Mouse (Mus musculus) lung, postnatal 0 days (tissue): ENCODE results near the gene Ttc39b.

Source experiments
- CTCF ChIP-seq: IDR thresholded peaks from 2 replicates; pipeline ENCODE4 v1.5.1; 2016; ENCODE audit warnings: antibody characterized with exemption, mild to moderate bottlenecking
- EP300 ChIP-seq: IDR thresholded peaks from 2 replicates; pipeline ENCODE4 v1.6.1; 2016; ENCODE audit warnings: antibody characterized with exemption, mild to moderate bottlenecking, control low read depth

GRCm38 (mm10) chr4:83312336-83312735, 11.7 kb downstream of the Ttc39b start:
- no peak for TF ChIP-seq EP300
- TF ChIP-seq CTCF = no peak
